Mouse (Mus musculus) myocyte (in vitro differentiated cells): Measurements from ENCODE around the gene Runx2.

Source experiments
- POLR2A ChIP-seq: IDR thresholded peaks from one replicate; pipeline ENCODE4 v1.6.1; 2011; ENCODE audit warnings: low read depth, mild to moderate bottlenecking, control low read depth, moderate library complexity; ENCODE audit not compliant: insufficient read length
- USF1 ChIP-seq: IDR thresholded peaks from one replicate; pipeline ENCODE4 v1.6.1; 2011; ENCODE audit warnings: low read depth, mild to moderate bottlenecking, control low read depth, moderate library complexity

DNA sequence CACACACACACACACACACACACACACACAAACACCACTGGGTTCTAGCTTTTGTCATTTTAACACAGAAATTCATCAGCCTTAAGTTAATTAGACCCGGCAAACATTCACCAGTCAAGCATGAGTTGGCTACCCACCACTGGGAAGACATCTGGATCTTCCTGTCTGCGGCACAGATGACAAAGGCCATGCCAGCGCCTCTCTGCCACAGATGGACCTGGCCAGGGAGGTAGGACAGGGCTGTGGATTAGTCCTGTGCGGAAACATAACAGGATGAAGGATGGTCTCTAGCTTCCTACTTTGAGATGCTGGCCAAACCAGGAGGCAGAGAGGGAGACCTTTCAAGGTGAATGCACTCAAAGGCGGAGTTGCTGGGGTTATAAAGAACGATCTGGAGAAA, 325.3 kb downstream of the Runx2 start:
- TF ChIP-seq POLR2A (no peak), USF1 (no peak)
